8 mouse cellular contexts compared by ENCODE assay signal in the genomic region with DNA sequence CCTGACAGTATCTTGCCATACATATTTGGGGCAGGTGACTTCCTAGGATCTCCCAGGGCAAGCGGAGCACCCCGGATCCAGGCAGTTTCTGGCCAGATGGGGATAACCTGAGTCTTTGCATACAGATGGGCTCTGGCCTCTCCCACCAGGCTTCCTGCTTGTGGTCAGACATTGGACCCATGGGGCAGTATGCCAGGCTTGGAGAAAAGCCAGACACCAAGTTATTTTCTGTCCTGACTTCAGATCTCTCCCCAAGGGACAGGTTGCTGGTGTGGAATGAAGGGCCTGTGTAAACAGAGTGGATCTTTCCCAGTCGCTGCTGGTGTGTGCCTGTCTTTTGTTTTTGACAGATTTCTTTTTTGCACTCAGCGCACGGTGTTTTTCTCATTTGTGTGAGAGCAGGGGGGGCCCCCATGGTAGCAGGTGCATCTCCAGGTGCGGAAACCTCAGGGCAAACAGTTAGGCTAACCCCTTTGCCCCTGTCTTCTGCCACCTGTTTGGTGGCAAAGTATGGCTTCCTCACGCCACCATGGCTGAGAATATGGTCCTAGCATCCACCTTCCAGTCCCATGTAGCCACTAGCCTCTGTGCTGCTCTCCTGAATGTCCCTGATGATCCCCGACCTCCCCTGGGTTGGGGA. TPM values are rescaled to one million over a fixed set of nuclear protein-coding genes. Genes with fewer than 3 reads are reported as not detected.
DNase-seq lines count a peak whose midpoint lies in the region; TF ChIP-seq lines count a peak whose summit lies in the region.

No protein-coding gene starts in this region.

- TF ChIP-seq CTCF in layer of hippocampus, adult 2 months (conservative IDR thresholded peaks at IDR 0.05), result no peak

- 70% methylated on average over 8 of the region's 8 CpGs for WGBS in embryonic facial prominence, embryonic 10.5 days

- peaks cover 29% of the 10 kb centered on the region for H3K27me3 ChIP-seq in embryonic facial prominence, embryonic 10.5 days (replicated peaks; ENCODE audit: low read depth, poor library complexity, severe bottlenecking)

- no peaks in the 10 kb centered on the region for H3K36me3 ChIP-seq in embryonic facial prominence, embryonic 10.5 days (replicated peaks)

- no peak overlapping the region for H3K4me3 ChIP-seq in layer of hippocampus, adult 2 months
- no peak overlapping the region for H3K4me3 ChIP-seq in embryonic facial prominence, embryonic 10.5 days

- no peaks in the 10 kb centered on the region for H3K9me3 ChIP-seq in embryonic facial prominence, embryonic 10.5 days

- H3K27ac ChIP-seq in layer of hippocampus, adult 2 months, result 0 out of 2 replicates have a peak overlapping the region, but pooled peaks have one; percentile 1
- H3K27ac ChIP-seq in embryonic facial prominence, embryonic 10.5 days (replicated peaks), result 0 out of 2 replicates have a peak overlapping the region, but pooled peaks have one; percentile 31

- peaks cover 96% of the 10 kb centered on the region for H3K4me1 ChIP-seq in embryonic facial prominence, embryonic 10.5 days

- DNase-seq in layer of hippocampus, adult 2 months (ENCODE audit: low spot score in 2 of 2), result no peak
- DNase-seq in layer of hippocampus, postnatal 36 days, result no peak
- no peak for DNase-seq in embryonic facial prominence, embryonic 10.5 days (ENCODE audit: low spot score)
- peak; percentile 57 for DNase-seq in induced T-regulatory cell, adult 2 months (ENCODE audit: low read depth)
- DNase-seq in lung, postnatal 36 days, result peak; percentile 67
- DNase-seq in retina, postnatal 1 day, result no peak
- no peak for DNase-seq in embryo, embryonic 10 days (ENCODE audit: low spot score)
- no peak for DNase-seq in urinary bladder, postnatal 4 days (ENCODE audit: low spot score in 2 of 2)

RNA-seq across cellular contexts. Expression of gene Gins2, which starts 45.6 kb away (rescaled TPM):
- 1 to 10 TPM; 5.2 to 6.2 TPM for total RNA-seq in layer of hippocampus, adult 2 months (2021)
- 1 to 10 TPM; 4.8 to 5.5 TPM for total RNA-seq in layer of hippocampus, postnatal 36 days (2021)
- 156 TPM in 2 replicates for polyA plus RNA-seq in embryonic facial prominence, embryonic 10.5 days (2016; fragmentation: Nextera tagmentation; extraction: Ambion mirVana)

Comparison
In these comparisons a context has a peak if more than half of its experiments do, and no peak if none do; other contexts are left out.
1. DNase-seq: peak in induced T-regulatory cell, adult 2 months (single experiment) and lung, postnatal 36 days (single experiment); none in layer of hippocampus, adult 2 months (0 of 2), layer of hippocampus, postnatal 36 days (0 of 2), embryonic facial prominence, embryonic 10.5 days (single experiment), retina, postnatal 1 day (single experiment), embryo, embryonic 10 days (single experiment) and urinary bladder, postnatal 4 days (0 of 2).